Mouse (Mus musculus) spleen, postnatal 14 days (tissue): Measurements from ENCODE around the gene Angptl2.

Experiments used
- DNase-seq, 2 experiments: peaks; one replicate each; pipeline ENCODE4 v3.0.0; 2021 to 2022; ENCODE audit warnings: low spot score in 2 of 2

The Angptl2 gene

GRCm38 (mm10) chr2:33270569-33270968 is 54.7 kb downstream of the Angptl2 start:
- DNase-seq, result no peak

GRCm38 (mm10) chr2:33271511-33271910 is 55.6 kb downstream of the Angptl2 start:
- no peak for DNase-seq

GRCm38 (mm10) chr2:33272665-33273439 is 57.0 kb downstream of the Angptl2 start:
- DNase-seq, result no peak

GRCm38 (mm10) chr2:33274719-33275490 is 59.0 kb downstream of the Angptl2 start:
- DNase-seq, result no peak

- DNase-seq, result no peak
These were observed 63.9 kb downstream of the Angptl2 start for GRCm38 (mm10) chr2:33279758-33280157.

- DNase-seq, result no peak
These were observed 64.7 kb downstream of the Angptl2 start for GRCm38 (mm10) chr2:33280525-33280924.

- DNase-seq, result no peak
These were observed 65.9 kb downstream of the Angptl2 start for GRCm38 (mm10) chr2:33281807-33282206.

GRCm38 (mm10) chr2:33282877-33283276 is 67.0 kb downstream of the Angptl2 start:
- DNase-seq, result no peak

- no peak for DNase-seq
These were observed 67.8 kb downstream of the Angptl2 start for GRCm38 (mm10) chr2:33283674-33284073.

GRCm38 (mm10) chr2:33288837-33289236 is 73.0 kb downstream of the Angptl2 start:
- no peak for DNase-seq

- no peak for DNase-seq
These were observed 74.6 kb downstream of the Angptl2 start for GRCm38 (mm10) chr2:33290491-33290890.

- DNase-seq, result no peak
These were observed 76.2 kb downstream of the Angptl2 start for GRCm38 (mm10) chr2:33292057-33292456.

GRCm38 (mm10) chr2:33295115-33295514 is 79.2 kb downstream of the Angptl2 start:
- DNase-seq, result no peak
